Mouse (Mus musculus) ES-Bruce4 (cell line): ENCODE measurements around the gene Ccdc88c. TPM values are rescaled to one million over a fixed set of nuclear protein-coding genes. Genes with fewer than 3 reads are reported as not detected.

ENCODE experiments used
- H3K27ac ChIP-seq: 2 replicates; pipeline ENCODE4 v1.5.1; 2012; ENCODE audit warnings: low read length, inconsistent platforms; ENCODE audit not compliant: insufficient read depth
- H3K27me3 ChIP-seq: 2 replicates; pipeline ENCODE4 v1.6.1; 2012; ENCODE audit warnings: mild to moderate bottlenecking, low read length, inconsistent platforms; ENCODE audit not compliant: control insufficient read depth, poor library complexity, insufficient read depth, severe bottlenecking
- H3K36me3 ChIP-seq: 2 replicates; pipeline ENCODE4 v1.6.1; 2012; ENCODE audit warnings: inconsistent platforms, mild to moderate bottlenecking, low read length, moderate library complexity; ENCODE audit not compliant: control insufficient read depth, poor library complexity, insufficient read depth, severe bottlenecking
- H3K4me1 ChIP-seq: one replicate; pipeline ENCODE4 v1.8.1; 2011; ENCODE audit warnings: low read length; ENCODE audit not compliant: control insufficient read depth, insufficient read depth
- H3K4me3 ChIP-seq: 2 replicates; pipeline ENCODE4 v1.5.1; 2011; ENCODE audit warnings: low read depth, mild to moderate bottlenecking, low read length
- H3K9ac ChIP-seq: 2 replicates; pipeline ENCODE4 v1.6.1; 2012; ENCODE audit warnings: low read depth, mild to moderate bottlenecking, inconsistent platforms; ENCODE audit not compliant: poor library complexity, severe bottlenecking
- H3K9me3 ChIP-seq: replicated peaks from 2 replicates; pipeline ENCODE4 v1.6.1; 2012; ENCODE audit warnings: mild to moderate bottlenecking, low read length, inconsistent platforms; ENCODE audit not compliant: control insufficient read depth, poor library complexity, insufficient read depth, severe bottlenecking
- CTCF ChIP-seq: IDR thresholded peaks from one replicate; pipeline ENCODE4 v1.8.1; 2011; ENCODE audit warnings: low read depth, low read length
- EP300 ChIP-seq: IDR thresholded peaks from 2 replicates; pipeline ENCODE4 v1.6.1; 2011; ENCODE audit warnings: low read depth, low read length; ENCODE audit not compliant: insufficient read depth
- POLR2A ChIP-seq: IDR thresholded peaks from one replicate; pipeline ENCODE4 v1.8.1; 2011; ENCODE audit warnings: low read length; ENCODE audit not compliant: insufficient read depth
- polyA plus RNA-seq: library from polyadenylated mRNA; stranded (reverse); fragments of >200 nt; gene quantifications from 2 replicates; pipeline ENCODE4 v1.2.4, GENCODE M21; 2011; ENCODE audit warnings: low read depth; ENCODE audit not compliant: missing spikeins, insufficient read depth, insufficient read length

The Ccdc88c gene
- polyA plus RNA-seq, 1 experiment = 69.0 TPM

GRCm38 (mm10) chr12:100989780-100990288 is 39.0 kb downstream of the Ccdc88c start:
- H3K27me3 ChIP-seq = no peaks in the 10 kb centered on the region
- H3K36me3 ChIP-seq = no peaks in the 10 kb centered on the region
- peaks cover 7% of the 10 kb centered on the region for H3K4me1 ChIP-seq
- H3K9ac ChIP-seq = no peak overlapping the region
- H3K27ac ChIP-seq = no peak overlapping the region
- no peaks in the 10 kb centered on the region for H3K9me3 ChIP-seq
- no peak overlapping the region for H3K4me3 ChIP-seq
- TF ChIP-seq POLR2A (no peak), EP300 (no peak), CTCF (no peak)

DNA sequence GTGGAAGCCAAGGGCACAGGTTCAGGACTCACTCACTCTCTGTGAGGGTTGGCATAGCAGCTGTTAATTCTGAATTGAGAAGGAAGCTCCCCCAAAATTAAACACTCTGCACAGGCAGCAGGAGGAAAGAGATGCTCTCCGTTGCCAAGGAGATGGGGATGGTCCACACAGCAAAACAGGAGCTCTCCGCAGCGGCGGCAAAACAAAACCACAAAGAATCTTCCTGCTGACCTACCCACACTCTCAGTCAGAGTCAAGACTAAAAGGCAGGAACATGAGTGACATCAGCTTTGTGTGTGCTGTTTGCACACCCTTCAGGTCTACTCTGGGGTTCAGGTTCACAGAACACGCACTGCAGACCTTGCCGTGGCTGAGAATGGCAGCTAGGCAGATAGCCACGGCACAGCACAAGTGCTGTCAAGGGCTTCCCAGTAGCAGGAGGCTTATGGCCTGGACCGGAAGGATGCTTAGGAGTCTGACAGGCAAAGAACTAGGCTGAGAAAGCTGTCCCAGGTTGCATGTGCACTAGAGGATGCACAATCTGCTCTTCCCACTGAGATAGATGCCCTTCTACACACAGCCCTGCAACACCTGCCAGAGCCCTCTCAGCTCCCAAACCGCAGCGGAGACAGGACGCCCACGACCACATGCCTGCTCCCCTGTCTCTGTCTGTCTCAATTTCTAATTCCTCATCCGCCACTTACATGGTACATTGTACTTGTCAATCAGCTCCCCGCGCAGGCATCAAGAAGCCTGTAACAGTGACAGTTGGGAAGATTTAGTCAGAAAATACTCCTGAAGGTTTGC is 40.3 kb downstream of the Ccdc88c start:
- Histone ChIP-seq H3K9me3 (no peaks in the 10 kb centered on the region), H3K27ac (no peak overlapping the region), H3K9ac (no peak overlapping the region), H3K36me3 (no peaks in the 10 kb centered on the region), H3K4me3 (no peak overlapping the region), H3K4me1 (peaks cover 4% of the 10 kb centered on the region), H3K27me3 (no peaks in the 10 kb centered on the region)
- TF ChIP-seq POLR2A = no peak
- TF ChIP-seq CTCF = no peak
- no peak for TF ChIP-seq EP300

- no peak overlapping the region for H3K27ac ChIP-seq
- H3K27me3 ChIP-seq = no peaks in the 10 kb centered on the region
- TF ChIP-seq POLR2A (no peak), EP300 (no peak), CTCF (no peak)
- no peak overlapping the region for H3K4me3 ChIP-seq
- H3K9me3 ChIP-seq = no peaks in the 10 kb centered on the region
- no peaks in the 10 kb centered on the region for H3K36me3 ChIP-seq
- H3K4me1 ChIP-seq = no peaks in the 10 kb centered on the region
- no peak overlapping the region for H3K9ac ChIP-seq
Measured at GRCm38 (mm10) chr12:100986423-100986822, 42.4 kb downstream of the Ccdc88c start.

GRCm38 (mm10) chr12:100985793-100986157 is 43.1 kb downstream of the Ccdc88c start:
- H3K4me1 ChIP-seq = no peaks in the 10 kb centered on the region
- no peaks in the 10 kb centered on the region for H3K36me3 ChIP-seq
- no peak overlapping the region for H3K9ac ChIP-seq
- H3K27ac ChIP-seq = no peak overlapping the region
- H3K27me3 ChIP-seq = no peaks in the 10 kb centered on the region
- TF ChIP-seq CTCF = no peak
- no peak for TF ChIP-seq EP300
- TF ChIP-seq POLR2A = no peak
- no peak overlapping the region for H3K4me3 ChIP-seq
- H3K9me3 ChIP-seq = no peaks in the 10 kb centered on the region

GRCm38 (mm10) chr12:100985050-100985792 is 43.6 kb downstream of the Ccdc88c start:
- H3K9ac ChIP-seq = no peak overlapping the region
- no peaks in the 10 kb centered on the region for H3K4me1 ChIP-seq
- no peaks in the 10 kb centered on the region for H3K27me3 ChIP-seq
- TF ChIP-seq POLR2A = no peak
- no peak for TF ChIP-seq EP300
- no peak for TF ChIP-seq CTCF
- no peaks in the 10 kb centered on the region for H3K36me3 ChIP-seq
- no peak overlapping the region for H3K4me3 ChIP-seq
- no peaks in the 10 kb centered on the region for H3K9me3 ChIP-seq
- H3K27ac ChIP-seq = no peak overlapping the region

DNA sequence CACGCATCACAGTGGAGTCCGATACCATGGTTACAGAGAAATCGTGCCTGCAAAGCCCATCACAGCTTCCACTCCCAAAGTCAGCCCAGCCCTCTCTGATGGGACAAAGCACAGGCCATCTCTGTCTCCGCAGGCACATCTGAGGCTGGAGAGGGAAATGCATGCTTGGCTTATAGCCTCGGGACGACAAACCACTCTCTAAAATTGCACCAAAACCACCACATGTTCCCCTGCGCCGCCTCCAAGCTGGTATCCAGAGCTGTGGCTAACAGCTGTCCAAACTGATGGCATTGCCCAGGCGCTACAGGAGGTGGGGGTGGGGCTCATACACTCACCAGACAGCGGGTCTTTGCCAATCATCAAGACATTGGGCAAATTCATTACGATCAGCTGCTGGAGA is 45.3 kb downstream of the Ccdc88c start:
- Histone ChIP-seq H3K9me3 (no peaks in the 10 kb centered on the region), H3K4me3 (no peak overlapping the region), H3K4me1 (no peaks in the 10 kb centered on the region), H3K27me3 (no peaks in the 10 kb centered on the region), H3K27ac (no peak overlapping the region), H3K9ac (no peak overlapping the region), H3K36me3 (no peaks in the 10 kb centered on the region)
- TF ChIP-seq POLR2A (no peak), EP300 (no peak), CTCF (no peak)
